Mouse (Mus musculus) heart, embryonic 16.5 days (tissue): ENCODE measurements around the gene Pskh1. TPM values are rescaled to one million over a fixed set of nuclear protein-coding genes. Genes with fewer than 3 reads are reported as not detected.
A peak's percentile ranks its signal among the peaks of the same experiment; 100 is the strongest.

Experiments
- ATAC-seq: fragments of 200-750 bp; cut with Nextera tagmentation; replicated peaks from 2 replicates; pipeline ENCODE4 v1.8.0; 2017; ENCODE audit warnings: moderate number of reproducible peaks; ENCODE audit not compliant: insufficient read depth, low FRiP score; ENCODE audit errors: extremely low read depth
- H3K27ac ChIP-seq: fragments of 300-500 bp; sonication (generic); 2 replicates; pipeline ENCODE4 v1.5.1; 2014; ENCODE audit warnings: mild to moderate bottlenecking, low read length, control low read depth, moderate library complexity
- H3K27me3 ChIP-seq: fragments of 300-500 bp; sonication (generic); 2 replicates; pipeline ENCODE4 v1.6.1; 2014; ENCODE audit warnings: low read length, mixed read lengths; ENCODE audit not compliant: control insufficient read depth, insufficient read depth
- H3K36me3 ChIP-seq: fragments of 300-500 bp; sonication (generic); 2 replicates; pipeline ENCODE4 v1.6.1; 2014; ENCODE audit not compliant: control insufficient read depth, insufficient read depth
- H3K4me1 ChIP-seq: fragments of 300-500 bp; sonication (generic); 2 replicates; pipeline ENCODE4 v1.6.1; 2014; ENCODE audit warnings: low read length, mixed read lengths; ENCODE audit not compliant: control insufficient read depth, insufficient read depth
- H3K4me2 ChIP-seq: fragments of 300-500 bp; sonication (generic); 2 replicates; pipeline ENCODE4 v1.6.1; 2014; ENCODE audit warnings: low read depth, mild to moderate bottlenecking, control low read depth, low read length
- H3K4me3 ChIP-seq: fragments of 300-500 bp; sonication (generic); 2 replicates; pipeline ENCODE4 v1.5.1; 2014; ENCODE audit warnings: mild to moderate bottlenecking, control low read depth, low read length
- H3K9ac ChIP-seq: fragments of 300-500 bp; sonication (generic); 2 replicates; pipeline ENCODE4 v1.6.1; 2014; ENCODE audit warnings: low read length, control low read depth
- H3K9me3 ChIP-seq: fragments of 300-500 bp; sonication (generic); replicated peaks from 2 replicates; pipeline ENCODE4 v1.6.1; 2016; ENCODE audit warnings: low read length; ENCODE audit not compliant: control insufficient read depth
- WGBS: fragments of 180-500 bp; shearing (Covaris S2); extraction: QIAGEN DNeasy Blood & Tissue Kit; methylation state at CpG from one replicate; pipeline ENCODE4 v1.1.7; 2014; 5-methylcytosine and 5-hydroxymethylcytosine counted together
- polyA plus RNA-seq: library from polyadenylated mRNA; unstranded; fragments of >200 nt; fragmentation: Nextera tagmentation; extraction: Ambion mirVana; gene quantifications from 2 replicates; pipeline ENCODE4 v1.2.1, GENCODE M21; 2015

Gene Pskh1
- polyA plus RNA-seq, 1 experiment from 2014 or later: 22.8 TPM

DNA sequence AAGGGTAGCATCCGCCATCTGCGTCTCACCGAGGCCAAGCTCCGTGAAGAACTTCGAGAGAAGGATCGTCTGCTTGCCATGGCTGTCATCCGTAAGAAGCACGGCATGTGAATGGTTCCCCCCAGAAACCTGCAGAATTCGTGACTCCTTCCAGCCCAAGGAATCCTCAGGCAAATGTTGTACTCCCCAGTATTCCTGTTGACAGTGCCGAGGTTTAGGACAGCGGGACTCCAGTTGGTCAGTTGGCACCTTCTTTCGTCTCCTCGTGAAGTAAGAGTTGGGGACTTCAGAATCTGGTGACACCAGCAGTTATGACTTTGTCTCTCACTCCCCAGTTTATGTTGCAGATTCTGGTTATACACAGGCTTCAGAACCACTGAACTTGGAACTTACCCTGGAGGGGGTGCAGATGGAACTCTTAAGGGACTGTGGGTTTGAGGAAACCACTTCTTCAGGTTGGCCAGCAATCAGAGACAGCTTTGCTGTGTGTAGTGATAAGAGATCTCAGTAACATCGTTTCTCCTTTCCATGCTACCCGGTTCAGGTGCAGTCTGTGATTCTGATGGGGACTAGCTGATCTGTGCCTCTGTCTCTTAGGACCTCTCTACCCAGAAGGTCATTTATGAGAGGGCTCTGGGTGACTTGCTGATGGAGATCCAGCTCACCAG lies 43.9 kb upstream of the Pskh1 start:
- Histone ChIP-seq H3K4me1 (peaks cover 36% of the 10 kb centered on the region), H3K9ac (peak overlapping the region; percentile 86), H3K4me2 (peak overlapping the region; percentile 86), H3K36me3 (no peaks in the 10 kb centered on the region), H3K27me3 (no peaks in the 10 kb centered on the region), H3K4me3 (peak overlapping the region; percentile 74), H3K27ac (peak overlapping the region; percentile 86), H3K9me3 (no peaks in the 10 kb centered on the region)
- ATAC-seq: no peak
- WGBS: 9% methylated on average over 15 of the region's 15 CpGs

DNA sequence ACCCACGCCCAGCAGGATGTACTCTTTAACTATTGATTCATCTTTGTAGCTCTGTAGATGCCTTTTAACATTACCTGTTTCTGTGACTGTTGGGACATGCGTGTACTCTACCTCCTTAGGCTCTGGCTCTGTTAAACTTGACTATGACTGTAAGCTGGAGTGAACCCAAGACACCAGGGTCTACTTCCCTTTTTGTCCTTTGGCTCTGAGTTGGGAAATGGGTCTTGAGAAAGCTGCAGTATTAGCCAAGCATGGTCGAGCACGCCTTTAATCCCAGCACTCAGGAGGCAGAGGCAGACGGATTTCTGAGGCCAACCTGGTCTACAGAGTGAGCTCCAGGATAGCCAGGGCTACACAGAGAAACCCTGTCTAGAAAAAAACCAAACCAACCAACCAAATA lies 41.7 kb upstream of the Pskh1 start:
- Histone ChIP-seq H3K4me2 (no peak overlapping the region), H3K27me3 (no peaks in the 10 kb centered on the region), H3K36me3 (no peaks in the 10 kb centered on the region), H3K4me1 (peaks cover 44% of the 10 kb centered on the region), H3K9ac (no peak overlapping the region), H3K9me3 (no peaks in the 10 kb centered on the region), H3K4me3 (no peak overlapping the region), H3K27ac (no peak overlapping the region)
- WGBS: 84% methylated on average over 5 of the region's 5 CpGs
- ATAC-seq: no peak

DNA sequence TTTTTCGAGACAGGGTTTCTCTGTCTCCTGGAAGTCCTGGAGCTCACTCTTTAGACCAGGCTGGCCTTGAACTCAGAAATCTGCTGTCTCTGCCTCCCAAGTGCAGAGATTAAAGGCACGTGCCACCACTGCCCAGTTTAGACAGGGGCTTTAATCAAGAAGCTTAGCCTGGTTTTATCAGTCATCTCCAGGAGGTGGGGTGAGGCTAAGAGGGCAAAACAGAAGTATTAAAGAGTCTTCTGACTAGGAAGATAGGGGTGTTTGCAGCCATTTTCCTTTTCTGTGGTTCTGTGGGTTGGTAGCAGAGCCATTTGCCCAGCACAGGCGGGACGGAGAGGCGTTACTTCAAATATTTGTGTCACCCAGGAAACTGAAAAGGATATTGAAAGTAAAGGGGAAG lies 40.9 kb upstream of the Pskh1 start:
- H3K4me3 ChIP-seq: no peak overlapping the region
- 62% methylated on average over 5 of the region's 5 CpGs for WGBS
- H3K36me3 ChIP-seq: no peaks in the 10 kb centered on the region
- no peak overlapping the region for H3K4me2 ChIP-seq
- H3K27ac ChIP-seq: peak overlapping the region; percentile 81
- H3K9me3 ChIP-seq: no peaks in the 10 kb centered on the region
- no peak for ATAC-seq
- peaks cover 45% of the 10 kb centered on the region for H3K4me1 ChIP-seq
- H3K27me3 ChIP-seq: no peaks in the 10 kb centered on the region
- no peak overlapping the region for H3K9ac ChIP-seq

DNA sequence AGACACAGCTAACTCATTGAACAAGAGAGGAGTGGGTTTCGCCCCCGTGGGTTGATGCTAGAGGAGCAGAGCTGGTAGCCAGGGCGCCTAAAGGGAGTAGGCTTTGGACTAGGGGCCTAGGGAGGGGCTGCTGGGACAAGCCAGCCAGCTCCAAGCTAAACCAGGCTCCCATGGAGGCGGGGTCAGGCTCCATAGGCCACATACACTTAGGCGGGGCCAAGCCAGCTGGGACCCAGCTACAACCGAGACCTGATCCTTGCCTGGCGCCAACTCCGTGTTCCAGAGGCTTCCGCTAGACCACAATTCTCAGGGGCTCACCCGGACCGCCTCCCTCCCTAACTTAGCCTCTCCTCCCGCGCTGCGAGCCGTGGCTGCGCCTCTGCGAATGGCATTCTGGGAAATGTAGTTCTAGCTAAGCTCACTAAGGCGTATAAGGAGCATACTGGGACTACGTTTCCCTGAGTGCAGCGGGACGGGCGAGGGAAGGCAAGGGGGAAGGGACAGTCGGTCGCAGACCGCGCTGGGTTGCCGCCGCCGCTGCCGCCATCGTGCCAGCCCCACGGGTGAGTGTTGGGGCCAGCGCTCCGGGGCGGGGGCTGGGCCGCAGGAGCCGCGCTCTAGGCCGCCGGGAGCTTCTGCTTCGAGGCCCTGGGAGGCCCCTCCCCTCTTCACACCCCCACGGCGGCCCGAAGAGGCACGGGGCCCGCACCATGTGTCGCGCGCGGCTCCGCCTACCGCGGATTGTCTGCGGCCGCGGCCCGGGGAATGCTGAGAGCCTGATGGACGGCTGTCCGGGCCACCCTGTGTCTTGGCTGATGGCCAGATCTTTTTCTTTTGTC lies 39.9 kb upstream of the Pskh1 start, which contains the start of gene Nutf2:
TSS of gene Nutf2 (plus strand) at position 438 of the 839 bp plus-strand sequence.
- H3K4me2 ChIP-seq: peak within 1 kb of the TSS; percentile 78
- WGBS: under 1% methylated on average over 59 of the region's 59 CpGs
- H3K9ac ChIP-seq: peak within 1 kb of the TSS; percentile 93
- no peaks in the 10 kb centered on the region for H3K9me3 ChIP-seq
- H3K36me3 ChIP-seq: no peaks in the 10 kb centered on the region
- H3K27ac ChIP-seq: peak within 1 kb of the TSS; percentile 83
- peak; percentile 97 for ATAC-seq
- H3K4me3 ChIP-seq: peak within 1 kb of the TSS; percentile 96
- H3K27me3 ChIP-seq: no peaks in the 10 kb centered on the region
- H3K4me1 ChIP-seq: peaks cover 43% of the 10 kb centered on the region

DNA sequence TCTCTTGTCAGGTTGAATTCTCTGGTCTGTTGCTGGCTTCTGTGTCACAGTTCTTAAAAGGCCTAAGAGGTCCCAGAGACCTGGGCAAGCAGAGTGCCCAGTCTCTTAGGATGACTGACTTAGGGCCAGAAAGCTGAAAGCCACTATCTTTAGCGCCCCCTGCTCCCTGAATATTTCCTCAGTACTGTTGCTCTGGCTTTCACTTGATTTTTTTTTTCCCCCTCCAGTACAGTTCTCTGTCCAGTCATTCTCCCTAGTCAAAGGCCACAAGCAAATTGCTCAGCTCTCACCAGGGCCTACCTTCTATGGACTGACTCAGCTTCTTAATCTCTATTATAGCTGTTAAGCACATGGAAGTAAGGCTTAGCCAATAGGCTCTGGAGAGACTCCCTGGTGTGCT lies 38.3 kb upstream of the Pskh1 start:
- H3K27ac ChIP-seq: no peak overlapping the region
- peaks cover 33% of the 10 kb centered on the region for H3K4me1 ChIP-seq
- no peaks in the 10 kb centered on the region for H3K27me3 ChIP-seq
- H3K9me3 ChIP-seq: no peaks in the 10 kb centered on the region
- H3K4me2 ChIP-seq: peak overlapping the region; percentile 78
- peak overlapping the region; percentile 96 for H3K4me3 ChIP-seq
- H3K36me3 ChIP-seq: peaks cover 6% of the 10 kb centered on the region
- ATAC-seq: no peak
- 0% methylated on average over 1 of the region's 1 CpGs for WGBS
- peak overlapping the region; percentile 93 for H3K9ac ChIP-seq

DNA sequence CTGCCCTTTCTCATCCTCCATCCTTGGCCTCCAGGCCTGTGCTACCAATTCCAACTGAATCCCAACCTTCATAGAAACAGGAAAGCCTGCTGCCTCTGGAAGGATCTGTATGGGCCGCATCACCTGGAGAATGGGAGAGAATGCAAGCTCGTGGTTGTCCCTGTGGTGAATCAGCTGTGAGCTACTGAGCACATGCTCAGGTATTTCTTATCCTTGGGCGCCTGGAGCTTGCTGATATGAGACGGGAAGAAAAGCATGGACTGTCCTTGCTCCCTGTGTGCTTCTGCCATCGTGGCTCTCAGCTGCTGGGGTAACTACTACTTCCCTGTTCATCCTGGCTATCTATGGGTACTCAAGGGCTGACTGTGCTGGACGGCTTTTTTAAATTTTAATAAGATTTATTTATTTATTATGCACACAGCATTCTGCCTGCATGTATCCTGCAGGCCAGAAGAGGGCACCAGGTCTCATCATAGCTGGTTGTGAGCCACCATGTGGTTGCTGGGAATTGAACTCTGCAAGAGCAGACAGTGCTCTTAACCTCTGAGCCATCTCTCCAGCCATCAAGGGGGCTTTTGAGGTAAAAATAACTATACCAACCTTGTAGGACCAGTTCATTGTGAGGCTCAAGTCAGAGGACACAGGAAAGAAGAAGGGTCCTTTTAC lies 33.7 kb upstream of the Pskh1 start:
- Histone ChIP-seq H3K4me1 (peaks cover 13% of the 10 kb centered on the region), H3K27me3 (no peaks in the 10 kb centered on the region), H3K27ac (no peak overlapping the region), H3K4me3 (no peak overlapping the region), H3K36me3 (peaks cover 20% of the 10 kb centered on the region), H3K9me3 (no peaks in the 10 kb centered on the region), H3K9ac (no peak overlapping the region), H3K4me2 (no peak overlapping the region)
- no peak for ATAC-seq
- 79% methylated on average over 6 of the region's 6 CpGs for WGBS

DNA sequence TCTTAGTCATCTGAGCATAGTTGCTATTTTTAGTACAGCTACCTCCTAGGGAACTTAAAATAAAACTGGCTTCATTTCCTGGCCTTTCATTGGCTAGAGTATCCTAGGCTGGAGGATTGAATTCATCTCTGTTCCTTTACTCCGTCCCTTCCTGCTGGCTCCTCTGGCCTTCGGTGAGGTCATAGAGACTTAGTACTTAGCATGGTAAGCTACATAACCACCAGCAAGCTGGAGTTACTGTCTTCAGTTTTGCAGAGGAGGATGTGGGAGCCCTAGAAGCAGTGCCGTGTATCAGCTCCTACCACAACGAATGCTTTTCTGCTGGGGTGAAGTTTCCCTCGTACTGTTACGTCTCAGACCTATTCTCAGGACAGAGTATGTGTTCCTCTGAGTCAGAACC lies 25.9 kb upstream of the Pskh1 start:
- Histone ChIP-seq H3K4me3 (peak overlapping the region; percentile 26; the same call in 1 of the 2 replicates), H3K9ac (peak overlapping the region; percentile 51), H3K36me3 (peaks cover 39% of the 10 kb centered on the region), H3K4me2 (peak overlapping the region; percentile 58), H3K27me3 (no peaks in the 10 kb centered on the region), H3K27ac (peak overlapping the region; percentile 95), H3K9me3 (no peaks in the 10 kb centered on the region), H3K4me1 (peaks cover 24% of the 10 kb centered on the region)
- WGBS: 38% methylated on average over 6 of the region's 6 CpGs
- ATAC-seq: peak; percentile 80

DNA sequence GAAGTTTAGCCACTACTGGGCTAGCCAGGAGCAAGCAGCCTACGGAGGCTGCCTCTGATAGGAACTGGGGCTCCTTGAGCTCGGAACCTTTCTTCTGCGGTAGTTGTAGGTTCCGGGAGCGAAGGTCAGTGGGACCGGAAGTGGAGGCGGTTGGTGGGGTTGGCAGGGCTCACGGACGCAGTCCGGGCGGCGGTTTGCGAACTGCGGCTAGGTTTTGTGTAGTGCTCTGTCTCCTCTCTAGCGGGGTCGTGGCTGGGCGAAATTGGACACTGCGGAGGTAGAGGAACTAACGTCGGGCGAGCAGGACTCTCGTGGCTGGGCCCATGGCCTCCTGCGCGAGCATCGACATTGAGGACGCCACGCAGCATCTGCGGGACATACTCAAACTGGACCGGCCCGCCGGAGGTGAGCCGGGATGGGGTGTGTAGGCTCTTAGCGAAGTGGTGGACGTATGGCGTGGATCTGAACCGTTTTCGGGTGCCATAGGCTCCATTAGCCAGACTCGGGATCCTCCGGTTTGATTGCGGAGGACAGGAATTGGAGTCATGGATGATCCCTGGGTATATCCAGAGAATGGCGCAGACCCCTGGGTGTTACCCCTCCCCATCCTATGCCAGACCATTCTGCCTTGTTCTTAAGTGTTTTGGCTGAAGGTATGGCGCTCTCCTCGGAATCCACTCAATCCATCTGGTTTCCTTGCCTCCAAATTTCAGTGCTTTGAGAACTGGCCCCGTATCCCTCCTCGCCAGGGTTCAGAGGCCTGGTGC lies 19.3 kb upstream of the Pskh1 start, which contains the start of gene Edc4:
TSS of gene Edc4 (plus strand) at position 128 of the 767 bp plus-strand sequence.
- Histone ChIP-seq H3K4me2 (peak within 1 kb of the TSS; percentile 82), H3K9me3 (no peaks in the 10 kb centered on the region), H3K27me3 (no peaks in the 10 kb centered on the region), H3K4me1 (peaks cover 13% of the 10 kb centered on the region), H3K27ac (peak within 1 kb of the TSS; percentile 13), H3K9ac (peak within 1 kb of the TSS; percentile 78), H3K36me3 (peaks cover 47% of the 10 kb centered on the region), H3K4me3 (peak within 1 kb of the TSS; percentile 65)
- under 1% methylated on average over 45 of the region's 45 CpGs for WGBS
- peak; percentile 68 for ATAC-seq
